Mouse (Mus musculus): Measurements from ENCODE around the gene Htr1f.
"Not testable (repeated sequence)": the region's sequence is repeated elsewhere in the genome, so short reads cannot be mapped to it uniquely, and the experiment has no call there.

Gene Htr1f

DNA sequence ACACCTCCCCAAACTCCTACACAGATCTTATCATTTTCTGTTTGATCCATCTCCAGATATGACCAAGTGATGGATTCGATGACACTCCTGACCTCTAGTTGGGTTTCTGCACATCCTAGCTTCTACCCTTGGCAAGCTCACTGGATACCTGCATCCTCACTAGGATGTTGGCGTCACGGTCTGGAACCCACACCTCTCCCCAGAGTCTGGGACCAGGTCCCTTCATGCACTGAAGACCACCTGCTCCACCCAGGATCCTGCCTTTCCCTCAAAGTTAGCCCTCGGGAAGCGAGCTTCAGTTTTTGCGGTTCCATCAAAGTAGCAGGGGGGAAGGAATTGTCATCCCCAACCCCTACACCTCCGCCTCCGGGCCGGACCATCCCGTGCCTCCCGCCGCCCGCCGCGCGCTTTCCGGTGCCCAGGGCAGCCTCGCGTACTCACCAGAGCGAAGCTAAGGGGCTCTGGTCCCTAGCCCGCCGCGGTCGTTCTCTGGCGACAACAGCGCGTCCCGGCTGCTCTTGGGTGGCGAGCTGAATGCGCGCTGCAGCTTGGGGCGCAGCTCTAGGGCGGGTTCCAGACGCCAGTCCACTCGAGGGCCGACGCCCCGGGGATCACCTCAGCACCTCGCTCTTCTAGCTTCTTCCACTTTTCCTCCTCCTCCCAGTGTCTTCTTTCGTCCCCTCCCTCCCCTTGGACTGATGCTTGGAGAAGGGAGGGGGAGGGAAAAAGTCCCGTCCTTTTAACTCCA, at the start of gene Htr1f:
TSS of gene Htr1f (minus strand) at position 671 of the 748 bp plus-strand sequence.
- peak; percentile 22 for DNase-seq

DNA sequence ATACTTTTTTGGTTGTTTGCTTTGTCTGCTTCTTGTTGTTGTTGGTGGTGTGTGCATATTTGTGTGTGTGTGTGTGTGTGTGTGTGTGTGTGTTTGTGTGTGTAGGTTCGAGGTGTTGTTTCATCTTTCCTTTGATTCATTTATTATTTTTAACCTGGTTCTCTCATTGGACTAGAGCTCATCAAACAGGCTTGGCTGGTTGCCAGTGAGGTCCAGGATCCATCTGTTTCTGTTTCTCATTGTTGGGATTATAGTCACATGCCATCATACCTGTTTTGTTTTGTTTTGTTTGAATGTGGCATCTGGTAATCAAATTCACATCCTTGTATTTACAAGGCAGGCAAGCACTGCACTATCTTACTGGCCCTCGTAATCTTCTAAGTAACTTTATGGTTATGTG, 34.1 kb upstream of the Htr1f start:
- DNase-seq = no peak

DNA sequence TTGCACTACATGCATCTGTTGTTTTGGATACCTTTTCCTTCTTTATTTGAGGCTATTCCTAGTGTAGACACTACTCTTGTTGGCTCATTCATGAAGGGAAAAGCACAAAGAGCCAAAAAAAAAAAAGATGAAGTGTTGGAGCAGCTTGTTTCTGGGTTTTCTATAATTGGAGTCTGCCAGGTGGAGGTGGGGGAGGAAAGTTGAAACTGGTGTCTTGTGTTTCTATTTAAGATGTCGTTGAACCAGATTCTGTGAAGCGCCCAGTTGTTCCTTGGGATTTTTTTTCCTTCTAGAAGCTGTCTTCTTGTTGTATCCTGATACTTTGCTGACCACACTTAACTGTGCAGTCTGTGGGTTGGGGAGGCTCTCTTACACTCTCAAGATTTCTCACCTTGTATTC, 23.7 kb upstream of the Htr1f start:
- DNase-seq = no peak

DNA sequence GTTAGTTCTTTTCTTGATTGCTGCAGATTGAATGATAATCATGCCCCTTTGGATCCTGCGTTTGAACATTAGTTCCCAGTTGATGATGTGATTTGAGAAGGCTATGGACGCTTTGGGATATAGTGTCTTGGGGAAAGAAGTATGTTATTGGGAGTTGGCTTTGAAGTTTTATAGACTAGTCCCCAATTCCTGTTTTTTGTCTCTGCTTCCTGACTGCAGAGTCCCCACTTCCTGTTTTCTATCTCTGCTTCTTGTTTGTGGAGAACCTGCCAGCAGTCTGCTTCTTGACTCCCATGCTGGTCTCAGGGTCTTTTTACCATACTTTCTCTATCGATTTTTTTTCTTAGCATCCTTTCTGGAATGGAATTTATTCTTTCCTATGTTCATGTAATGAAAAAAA, 22.2 kb upstream of the Htr1f start:
- no peak for DNase-seq

DNA sequence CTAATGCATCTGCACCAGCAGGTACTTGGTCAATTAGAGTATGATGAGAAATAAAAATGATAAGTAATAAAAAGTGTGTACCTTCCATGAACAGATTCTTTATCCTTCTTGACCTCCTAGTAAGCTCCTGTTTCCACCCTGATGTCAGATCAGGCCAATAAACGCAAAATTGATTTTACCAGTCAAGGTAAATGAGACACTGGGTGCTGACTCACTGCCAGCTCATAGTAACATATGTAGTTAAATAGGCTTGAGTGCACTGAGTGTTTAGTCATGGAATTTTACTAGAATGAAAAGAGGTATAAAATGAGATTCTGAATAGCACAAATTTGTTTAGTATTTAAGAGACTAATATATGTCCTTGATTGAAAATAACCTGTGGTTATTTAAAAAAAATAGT, 6.6 kb upstream of the Htr1f start:
- no peak for DNase-seq

DNA sequence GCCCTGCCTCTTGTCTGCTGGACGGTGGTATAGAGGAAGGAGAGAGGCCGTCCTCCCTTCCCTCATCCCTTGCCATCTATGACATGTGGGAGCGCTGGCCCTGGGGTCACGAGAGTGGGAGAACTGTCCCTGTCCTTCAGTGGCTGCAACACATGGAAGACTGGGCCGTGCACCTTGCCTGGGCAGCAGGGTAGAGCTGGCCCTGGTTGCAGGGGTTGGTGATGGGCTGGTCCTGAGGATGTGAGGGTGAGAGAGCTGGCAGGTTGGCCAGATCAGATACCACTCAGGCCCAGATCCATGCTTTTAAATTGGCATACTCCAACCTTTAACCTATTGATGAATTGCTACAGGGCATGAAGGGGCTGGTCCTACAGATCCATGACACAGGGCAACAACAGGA, 12.1 kb downstream of the Htr1f start:
- DNase-seq = no peak

DNA sequence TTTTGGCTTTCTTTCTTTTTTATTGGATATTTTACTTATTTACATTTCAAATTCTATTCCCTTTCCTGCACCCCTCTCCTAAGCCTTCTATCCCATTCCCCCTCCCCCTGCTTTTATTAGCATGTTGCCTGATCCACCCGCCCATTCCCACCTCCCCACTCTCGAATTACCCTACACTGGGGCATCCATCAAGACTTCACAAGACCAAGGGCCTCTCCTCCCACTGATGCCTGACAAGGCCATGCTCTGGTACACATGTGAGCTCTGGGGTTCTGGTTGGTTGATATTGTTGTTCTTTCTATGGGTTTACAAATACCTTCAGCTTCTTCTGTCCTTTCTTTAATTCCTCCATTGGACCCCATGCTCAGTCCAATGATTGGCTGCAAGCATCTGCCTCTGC, 22.2 kb downstream of the Htr1f start:
- DNase-seq = no peak

DNA sequence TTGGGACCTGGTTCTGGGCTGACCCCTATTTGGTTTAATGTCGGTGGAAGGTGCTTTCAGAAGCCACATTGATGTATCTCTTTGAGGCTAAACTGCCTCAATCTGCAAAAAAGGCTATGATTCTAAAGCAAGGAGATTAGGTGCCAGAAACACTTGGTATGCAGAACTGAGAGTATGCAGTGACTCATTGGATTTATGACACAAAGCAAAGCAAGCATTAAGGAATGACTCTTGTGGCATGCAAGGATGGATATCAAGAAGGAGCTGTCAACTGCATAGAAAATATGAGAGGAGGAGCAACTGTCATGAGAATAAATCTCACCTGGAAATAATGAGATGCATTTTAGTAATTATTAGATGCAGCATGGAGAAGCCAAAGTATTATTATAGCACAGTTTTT, 35.8 kb downstream of the Htr1f start:
- DNase-seq = no peak

DNA sequence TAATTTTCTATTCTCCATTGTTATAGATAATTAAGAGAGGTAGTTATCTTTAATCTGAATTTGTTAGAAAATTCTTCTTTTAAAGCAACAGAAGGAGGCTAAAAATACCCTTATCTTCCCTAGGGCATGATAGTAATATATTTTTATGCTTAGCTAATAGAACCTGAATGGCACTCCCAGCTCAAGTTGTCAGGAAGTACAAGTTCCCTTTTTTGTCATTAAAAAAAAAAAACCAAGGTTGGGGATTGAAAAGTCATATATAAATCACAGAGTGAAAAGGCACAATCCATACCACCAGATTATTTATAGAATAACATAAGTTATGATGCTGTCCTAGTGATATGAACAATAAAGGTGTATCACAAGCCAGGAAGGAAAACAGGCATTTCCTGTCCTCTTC, 39.4 kb downstream of the Htr1f start:
- no peak for DNase-seq

DNA sequence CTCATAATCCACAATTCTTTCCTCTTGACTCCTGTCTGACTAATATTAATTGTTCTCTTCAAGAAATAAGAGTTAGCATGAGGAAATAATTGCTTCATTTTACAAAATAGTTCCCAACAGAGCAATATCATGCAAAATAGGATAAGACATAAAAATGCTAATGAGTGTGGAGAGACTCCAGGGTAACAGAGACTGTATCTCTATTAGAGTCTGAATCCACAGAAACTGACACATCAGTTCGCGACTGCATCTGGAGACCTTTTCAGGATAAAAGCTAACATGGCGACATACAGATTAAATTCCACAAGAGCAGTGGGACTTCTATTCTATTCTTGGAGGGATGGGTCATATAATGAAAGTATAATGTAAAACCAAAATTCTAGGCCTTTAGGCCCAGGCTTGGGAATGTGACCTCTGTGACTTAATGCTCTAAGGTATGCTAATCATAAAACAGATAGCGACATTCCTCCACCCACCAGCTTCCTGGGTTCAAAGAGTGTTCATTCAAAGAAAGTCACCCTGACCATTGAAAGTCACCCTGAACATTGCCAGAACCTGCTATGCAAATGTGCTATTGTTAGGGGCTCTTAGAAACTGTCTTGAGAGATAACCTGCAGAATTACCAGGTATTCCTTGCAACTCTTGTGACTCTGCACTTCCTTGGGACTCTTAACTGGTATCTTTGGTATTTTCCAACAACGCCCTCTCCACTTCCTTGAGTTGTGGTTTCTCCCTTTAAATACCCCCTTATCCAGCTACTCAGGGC, 67.8 kb downstream of the Htr1f start:
- not testable (repeated sequence) for DNase-seq

DNA sequence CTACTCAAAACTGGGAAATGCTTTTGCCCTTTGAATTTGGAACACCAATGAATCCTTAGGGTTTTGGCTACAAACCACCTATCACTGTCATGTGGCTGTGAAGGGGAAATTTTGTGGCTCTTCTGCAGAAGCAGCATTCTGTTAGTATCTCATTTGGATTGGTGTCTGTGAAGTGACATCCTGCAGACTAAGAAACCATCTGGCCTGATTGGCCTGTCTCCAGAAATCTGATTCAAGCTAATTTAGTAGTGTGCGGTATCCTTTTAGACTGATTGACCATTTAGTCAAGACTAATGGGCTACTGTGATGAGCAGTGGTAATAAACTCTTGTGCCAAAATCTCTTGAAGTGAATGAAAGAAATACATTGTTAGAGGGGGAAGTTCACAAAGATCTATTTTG, 76.0 kb downstream of the Htr1f start:
- peak; percentile 51 for DNase-seq

DNA sequence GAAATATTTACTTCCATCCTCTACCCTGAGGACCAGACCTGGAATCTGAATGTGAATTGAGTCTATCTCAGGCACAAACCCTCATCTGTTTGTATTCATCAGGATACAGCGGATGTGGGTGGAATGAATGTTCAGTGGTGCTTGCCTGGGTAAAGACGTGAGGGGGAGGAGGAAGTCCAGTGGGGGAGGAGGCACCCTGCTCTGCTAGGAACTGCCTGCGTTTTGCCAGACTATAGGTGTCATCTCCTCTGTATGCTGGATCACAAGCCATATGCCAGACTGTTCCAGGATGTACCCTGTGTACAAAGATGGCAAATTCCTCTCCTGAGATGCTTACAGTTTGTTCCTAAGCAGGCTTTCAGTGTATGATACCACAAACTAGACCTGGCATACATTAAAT, 83.3 kb downstream of the Htr1f start:
- DNase-seq = no peak

DNA sequence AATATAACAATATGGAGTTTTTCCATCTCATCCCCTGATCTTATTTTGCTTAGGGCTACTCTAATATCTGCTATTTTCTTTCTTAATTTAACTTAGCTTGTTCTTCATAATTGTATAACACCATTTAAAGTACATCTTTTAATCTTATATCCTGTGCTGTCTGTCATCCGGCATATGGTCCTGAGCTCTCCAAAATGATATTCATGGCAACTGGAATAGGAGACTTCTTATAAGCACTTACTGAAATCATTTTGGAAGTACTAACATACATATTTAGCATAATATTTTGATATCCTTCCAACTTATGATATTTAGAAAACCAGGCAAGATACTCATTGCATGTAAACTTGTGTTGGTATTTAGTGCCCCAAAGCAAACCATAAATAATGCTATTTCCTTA, 86.9 kb downstream of the Htr1f start:
- DNase-seq = no peak

DNA sequence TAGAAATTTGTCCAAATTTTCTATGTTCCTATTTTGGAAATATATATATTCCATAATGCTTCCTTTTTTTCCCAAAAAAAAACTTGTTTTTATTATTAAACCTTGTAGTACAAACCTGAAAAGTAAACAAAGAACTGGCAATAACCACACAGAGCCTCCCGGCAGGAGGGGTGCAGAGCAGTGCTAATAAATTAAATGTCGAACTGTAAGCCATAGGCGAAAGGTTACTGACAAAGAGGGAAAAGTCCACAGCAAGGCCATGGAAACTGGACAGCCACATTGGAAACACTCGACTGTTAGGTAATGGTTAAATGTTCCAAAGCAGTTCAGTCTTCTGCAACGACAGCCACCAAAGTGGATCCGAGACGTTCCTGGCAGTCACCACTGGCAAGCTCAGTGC, 87.5 kb downstream of the Htr1f start:
- DNase-seq = no peak

DNA sequence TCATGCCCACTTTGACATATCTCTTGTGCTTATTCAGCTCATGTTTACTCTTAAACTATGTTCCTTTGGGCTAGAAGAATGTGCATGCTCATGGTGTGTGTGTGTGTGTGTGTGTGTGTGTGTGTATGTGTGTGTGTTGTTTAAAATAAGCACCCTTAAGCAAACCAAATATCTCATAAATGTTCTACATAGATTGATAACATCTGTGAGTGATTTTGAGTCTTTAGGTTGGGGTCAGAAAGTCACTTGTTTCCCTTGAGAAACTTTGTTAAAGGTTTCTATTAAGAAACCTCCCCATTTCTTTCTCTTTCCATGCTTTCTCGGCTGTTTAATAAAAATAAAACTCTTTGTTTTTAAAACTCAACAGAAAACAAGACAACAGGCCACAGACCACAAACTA, 88.1 kb downstream of the Htr1f start:
- no peak for DNase-seq

DNA sequence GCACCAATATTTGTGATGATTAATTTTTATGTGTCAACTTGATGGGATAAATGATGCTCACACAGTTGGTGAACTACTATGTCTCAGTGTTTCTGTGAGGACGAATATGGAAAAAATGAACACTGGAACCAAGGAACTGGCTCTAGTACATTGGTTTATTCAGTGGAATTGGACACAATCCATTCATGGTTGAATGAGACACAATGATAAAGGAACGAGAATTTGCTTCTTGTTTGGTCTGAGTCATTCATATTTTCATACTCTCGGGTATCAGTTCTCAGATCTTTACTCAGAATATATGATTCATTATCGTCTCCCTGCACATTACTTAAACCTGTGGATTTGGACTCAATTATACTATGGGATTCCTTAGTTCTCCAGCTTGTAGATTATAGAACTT, 90.4 kb downstream of the Htr1f start:
- DNase-seq = no peak

DNA sequence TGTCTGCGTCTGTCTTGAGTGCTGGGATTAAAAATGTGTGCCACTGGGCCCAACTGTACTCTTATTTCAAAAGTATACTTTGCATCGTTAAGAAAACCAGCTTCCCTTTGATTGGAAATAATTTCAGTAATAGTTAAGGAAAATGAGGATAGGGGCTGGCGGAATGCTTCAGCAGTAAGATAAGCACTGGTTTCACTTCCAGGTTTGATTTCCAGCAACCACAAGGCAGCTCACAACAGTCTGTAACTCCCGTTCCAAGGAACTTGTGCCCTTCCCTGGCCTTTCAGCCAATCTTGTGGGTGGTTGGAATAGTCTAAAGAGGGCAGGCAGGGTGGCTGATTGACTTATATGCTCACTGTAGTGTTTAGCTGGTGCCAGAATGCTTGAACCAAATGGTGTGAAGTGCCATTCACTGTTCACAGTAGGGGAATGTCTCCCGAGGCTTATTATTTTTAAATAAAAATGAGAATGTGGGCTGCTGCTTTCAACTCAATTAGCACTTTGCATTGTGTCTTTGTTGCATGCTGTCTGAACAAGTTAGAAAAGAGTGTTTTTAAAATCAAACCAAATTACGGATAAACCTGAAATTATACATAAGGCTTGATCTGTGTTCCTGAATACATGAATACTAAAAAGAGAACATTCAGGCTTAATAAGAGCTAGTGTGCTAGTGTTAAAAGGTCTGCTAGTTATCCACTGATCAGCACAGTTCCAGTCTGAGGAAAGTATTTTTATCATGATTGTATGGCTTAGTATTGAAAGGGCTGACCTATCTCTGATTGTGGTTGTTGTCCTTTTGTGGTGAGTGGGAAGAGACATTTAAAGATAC, 103.4 kb downstream of the Htr1f start:
- DNase-seq = no peak

DNA sequence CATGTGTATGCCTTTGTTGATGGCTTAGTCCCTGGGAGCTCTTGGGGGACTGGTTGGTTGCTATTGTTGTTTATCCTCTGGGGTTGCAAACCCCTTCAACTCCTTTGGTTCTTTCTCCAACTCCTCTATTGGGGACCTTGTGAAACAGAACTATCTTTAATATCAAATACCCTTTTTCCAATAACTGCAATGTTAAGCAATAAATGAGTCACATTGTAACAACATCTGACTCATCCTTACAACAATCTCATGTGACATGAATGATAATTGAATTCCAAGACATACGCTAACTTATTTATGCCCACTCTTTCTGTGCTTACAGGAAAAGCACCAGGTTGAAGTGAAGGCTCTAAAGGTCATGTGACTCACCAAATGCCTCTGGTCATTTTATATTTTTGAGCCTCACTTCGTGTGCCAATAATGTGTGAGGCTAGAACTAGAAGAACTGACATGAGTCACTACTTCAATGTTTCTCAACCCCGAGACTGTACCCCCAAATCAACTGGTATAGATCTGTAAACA, 116.3 kb downstream of the Htr1f start:
- DNase-seq = no peak

DNA sequence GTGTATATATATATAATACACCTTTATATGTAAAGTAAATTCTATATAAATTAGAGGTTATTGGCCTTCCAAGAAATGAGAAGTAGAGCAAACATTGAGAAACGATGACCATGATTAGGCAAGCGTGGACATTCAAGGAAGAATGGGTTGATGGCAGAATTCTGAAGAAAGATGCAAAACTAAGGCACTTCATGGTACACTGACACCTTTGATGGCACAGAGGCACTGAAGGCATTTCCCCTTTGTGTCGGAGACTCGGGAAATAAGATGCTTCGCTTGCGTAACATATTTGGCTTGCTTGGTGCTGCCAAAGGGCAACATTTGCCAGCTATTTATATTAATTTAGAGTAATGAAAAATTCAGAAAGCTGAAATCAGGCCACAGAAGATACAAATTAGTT, 118.1 kb downstream of the Htr1f start:
- no peak for DNase-seq

DNA sequence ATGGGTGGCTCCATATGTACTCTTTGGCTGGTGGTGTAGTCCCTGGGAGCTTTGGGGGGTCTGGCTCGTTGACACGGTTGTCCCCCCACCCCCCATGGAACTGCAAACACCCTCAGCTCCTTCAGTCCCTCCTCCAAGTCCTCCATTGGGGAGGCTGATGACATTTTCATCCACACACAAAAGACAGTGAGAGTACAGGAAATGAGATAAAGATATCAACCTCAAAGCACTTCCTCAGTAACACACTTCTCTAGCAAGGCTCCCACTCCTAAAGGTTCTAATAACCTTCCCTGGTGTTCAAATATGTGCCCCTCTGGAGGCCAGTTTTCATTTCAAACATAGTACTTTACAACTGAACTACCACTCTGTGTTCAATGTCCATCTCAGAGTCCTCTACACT, 118.6 kb downstream of the Htr1f start:
- no peak for DNase-seq

DNA sequence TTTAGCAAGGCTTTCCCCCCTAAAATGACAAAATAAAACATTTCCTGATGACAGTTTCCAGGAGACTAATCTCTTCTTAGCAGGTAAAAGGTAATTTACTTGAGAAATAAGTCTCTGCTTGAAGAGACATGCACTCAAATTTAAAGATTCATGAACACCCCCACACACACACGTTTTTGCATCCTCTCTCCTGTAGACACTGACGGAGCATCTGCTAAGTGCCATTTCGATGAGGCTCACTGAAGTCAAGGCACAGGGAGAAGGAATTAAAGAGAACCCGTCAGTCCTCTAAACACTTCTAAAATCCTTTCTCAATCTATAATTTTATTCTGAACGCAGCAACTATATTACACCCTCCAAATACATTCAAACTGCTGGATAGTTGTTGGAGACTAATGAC, 131.0 kb downstream of the Htr1f start:
- no peak for DNase-seq

DNA sequence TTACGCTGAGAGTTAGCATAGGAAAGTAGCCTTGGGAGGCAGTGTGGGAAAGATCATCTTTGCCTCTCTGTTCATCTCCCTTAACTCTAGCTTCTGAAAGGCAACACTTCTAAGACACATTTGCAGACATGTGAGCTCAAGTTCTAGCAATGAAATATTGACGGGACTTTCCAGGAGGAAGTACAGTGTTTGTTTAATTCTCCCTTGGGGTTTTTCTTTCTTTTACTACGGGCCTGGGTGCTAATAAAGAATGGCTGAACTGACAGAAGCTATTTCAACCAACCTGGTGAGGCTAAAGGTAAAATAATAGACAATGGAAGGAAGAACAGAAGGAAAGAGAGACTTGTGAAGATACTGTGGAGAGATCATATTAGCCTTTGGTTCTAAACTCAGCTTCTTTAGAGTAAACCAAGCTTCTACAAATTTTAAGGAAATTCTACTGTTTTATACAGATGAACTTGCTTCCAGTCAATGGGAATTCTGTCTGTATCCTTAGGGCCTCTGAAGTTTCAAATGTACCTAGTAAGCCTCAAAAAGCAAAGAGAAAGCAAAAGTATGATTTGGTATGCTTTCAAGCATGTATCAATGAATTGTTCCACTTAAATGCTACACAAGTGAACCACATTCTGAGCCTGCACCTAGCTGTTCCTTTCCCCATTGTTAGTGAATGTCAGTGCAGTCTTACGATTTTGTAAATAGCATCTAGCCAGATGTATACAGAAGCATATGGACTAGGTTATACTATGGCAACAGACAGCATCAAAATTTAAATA, 131.9 kb downstream of the Htr1f start:
- no peak for DNase-seq

DNA sequence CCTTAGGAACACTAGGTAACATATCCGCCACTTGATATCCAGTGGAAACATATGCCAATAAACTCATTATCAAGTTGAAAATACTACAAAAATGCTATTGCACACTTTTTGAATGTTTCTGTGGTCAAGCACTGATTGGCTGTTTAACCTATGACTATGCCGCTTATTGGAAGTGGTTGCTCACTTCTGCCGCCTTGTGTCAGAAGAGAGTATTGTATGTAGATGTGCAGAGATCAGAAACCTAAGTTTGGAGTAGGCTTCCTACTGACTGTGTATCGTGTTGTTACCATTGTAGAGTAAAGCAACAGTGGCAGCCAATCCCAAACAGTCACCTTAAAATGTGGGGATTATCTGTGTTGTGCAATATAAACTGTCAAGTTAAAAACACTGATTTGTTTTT, 144.0 kb downstream of the Htr1f start:
- no peak for DNase-seq
